Mouse (Mus musculus): Measurements from ENCODE around the gene Gnaq.

GRCm38 (mm10) chr19:16314295-16314821, 181.7 kb downstream of the Gnaq start:
- TF ChIP-seq CTCF (IDR thresholded peaks at IDR 0.05; ENCODE audit: borderline replicate concordance, insufficient read depth, low read depth, low read length) = no peak
- TF ChIP-seq POLR2A (IDR thresholded peaks at IDR 0.05; ENCODE audit: borderline replicate concordance, insufficient read depth, low read length) = no peak
